Mouse (Mus musculus) forebrain, embryonic 10.5 days (tissue): ENCODE data around the gene Fut11. TPM values are rescaled to one million over a fixed set of nuclear protein-coding genes. Genes with fewer than 3 reads are reported as not detected.
A peak's percentile ranks its signal among the peaks of the same experiment; 100 is the strongest.

Source experiments
- DNase-seq: peaks from one replicate; pipeline ENCODE4 v3.0.0-alpha.2; 2017; ENCODE audit warnings: low spot score; ENCODE audit errors: extremely low spot score
- H3K27ac ChIP-seq: fragments of 300-500 bp; sonication (generic); 2 replicates; pipeline ENCODE4 v1.5.1; 2016; ENCODE audit warnings: mild to moderate bottlenecking
- H3K27me3 ChIP-seq: fragments of 300-500 bp; sonication (generic); 2 replicates; pipeline ENCODE4 v1.6.1; 2016; ENCODE audit warnings: mild to moderate bottlenecking; ENCODE audit not compliant: poor library complexity, severe bottlenecking
- H3K36me3 ChIP-seq: fragments of 300-500 bp; sonication (generic); replicated peaks from 2 replicates; pipeline ENCODE4 v1.6.1; 2016; ENCODE audit warnings: mild to moderate bottlenecking, moderate library complexity
- H3K4me1 ChIP-seq: fragments of 300-500 bp; sonication (generic); 2 replicates; pipeline ENCODE4 v1.6.1; 2016
- H3K4me3 ChIP-seq: fragments of 300-500 bp; sonication (generic); 2 replicates; pipeline ENCODE4 v1.5.1; 2016; ENCODE audit warnings: mild to moderate bottlenecking, moderate library complexity
- H3K9me3 ChIP-seq: fragments of 300-500 bp; sonication (generic); 2 replicates; pipeline ENCODE4 v1.6.1; 2016; ENCODE audit warnings: mild to moderate bottlenecking, moderate library complexity
- whole genome bisulfite sequencing: fragments of 180-500 bp; shearing (Covaris S2); methylation state at CpG from one replicate; pipeline ENCODE4 v1.1.7; 2016; 5-methylcytosine and 5-hydroxymethylcytosine counted together
- polyA plus RNA-seq: library from polyadenylated mRNA; unstranded; fragments of >200 nt; fragmentation: Nextera tagmentation; extraction: Ambion mirVana; gene quantifications from 2 replicates; pipeline ENCODE4 v1.2.1, GENCODE M21; 2016

The Fut11 gene
- polyA plus RNA-seq, result 15.7 and 16.0 TPM in 2 replicates

GRCm38 (mm10) chr14:20694884-20695760 lies at the start of gene Fut11:
Gene Fut11, plus strand, starts transcription at chr14:20694968.
- under 1% methylated on average over 111 of the region's 111 CpGs for WGBS
- H3K4me1 ChIP-seq, result peaks cover 49% of the 10 kb centered on the region
- H3K36me3 ChIP-seq, result peaks cover 67% of the 10 kb centered on the region
- H3K4me3 ChIP-seq, result peak within 1 kb of the TSS; percentile 95
- peak within 1 kb of the TSS; percentile 97 for H3K27ac ChIP-seq
- DNase-seq, result peak; percentile 86
- H3K9me3 ChIP-seq, result no peaks in the 10 kb centered on the region
- no peaks in the 10 kb centered on the region for H3K27me3 ChIP-seq

GRCm38 (mm10) chr14:20645547-20645946 lies 49.2 kb upstream of the Fut11 start:
- Histone ChIP-seq H3K36me3 (no peaks in the 10 kb centered on the region), H3K4me1 (peaks cover 9% of the 10 kb centered on the region), H3K4me3 (no peak overlapping the region), H3K27ac (no peak overlapping the region), H3K27me3 (no peaks in the 10 kb centered on the region), H3K9me3 (no peaks in the 10 kb centered on the region)
- 33% methylated on average over 3 of the region's 3 CpGs for WGBS
- no peak for DNase-seq

- H3K36me3 ChIP-seq, result no peaks in the 10 kb centered on the region
- peaks cover 9% of the 10 kb centered on the region for H3K4me1 ChIP-seq
- H3K27ac ChIP-seq, result no peak overlapping the region
- H3K27me3 ChIP-seq, result no peaks in the 10 kb centered on the region
- no peaks in the 10 kb centered on the region for H3K9me3 ChIP-seq
- DNase-seq, result no peak
- no peak overlapping the region for H3K4me3 ChIP-seq
Measured at GRCm38 (mm10) chr14:20646381-20646780, 48.4 kb upstream of the Fut11 start.

- no peaks in the 10 kb centered on the region for H3K27me3 ChIP-seq
- no peaks in the 10 kb centered on the region for H3K36me3 ChIP-seq
- no peaks in the 10 kb centered on the region for H3K9me3 ChIP-seq
- H3K27ac ChIP-seq, result no peak overlapping the region
- DNase-seq, result no peak
- no peaks in the 10 kb centered on the region for H3K4me1 ChIP-seq
- 69% methylated on average over 2 of the region's 2 CpGs for WGBS
- H3K4me3 ChIP-seq, result no peak overlapping the region
Measured at GRCm38 (mm10) chr14:20651000-20651399, 43.8 kb upstream of the Fut11 start.

GRCm38 (mm10) chr14:20651722-20652256 lies 43.0 kb upstream of the Fut11 start:
- DNase-seq, result no peak
- Histone ChIP-seq H3K27ac (no peak overlapping the region), H3K4me3 (no peak overlapping the region), H3K4me1 (peaks cover 6% of the 10 kb centered on the region; the same call in 1 of the 2 replicates), H3K36me3 (no peaks in the 10 kb centered on the region), H3K9me3 (no peaks in the 10 kb centered on the region), H3K27me3 (no peaks in the 10 kb centered on the region)
- WGBS, result 72% methylated on average over 4 of the region's 4 CpGs

- 88% methylated on average over 9 of the region's 9 CpGs for WGBS
- Histone ChIP-seq H3K4me3 (no peak overlapping the region), H3K27ac (no peak overlapping the region), H3K27me3 (0 out of 2 replicates have a peak, but pooled peaks cover 4% of the 10 kb centered on the region), H3K36me3 (no peaks in the 10 kb centered on the region), H3K4me1 (peaks cover 6% of the 10 kb centered on the region; the same call in 1 of the 2 replicates), H3K9me3 (no peaks in the 10 kb centered on the region)
- no peak for DNase-seq
Measured at GRCm38 (mm10) chr14:20654690-20655421, 39.9 kb upstream of the Fut11 start.

GRCm38 (mm10) chr14:20655731-20656130 lies 39.0 kb upstream of the Fut11 start:
- no peak overlapping the region for H3K4me3 ChIP-seq
- H3K36me3 ChIP-seq, result no peaks in the 10 kb centered on the region
- H3K27ac ChIP-seq, result no peak overlapping the region
- no peak for DNase-seq
- H3K9me3 ChIP-seq, result no peaks in the 10 kb centered on the region
- WGBS, result 77% methylated on average over 9 of the region's 9 CpGs
- peaks cover 10% of the 10 kb centered on the region; the same call in 1 of the 2 replicates for H3K27me3 ChIP-seq
- peaks cover 11% of the 10 kb centered on the region for H3K4me1 ChIP-seq

- no peaks in the 10 kb centered on the region for H3K36me3 ChIP-seq
- peaks cover 16% of the 10 kb centered on the region for H3K4me1 ChIP-seq
- H3K27me3 ChIP-seq, result peaks cover 11% of the 10 kb centered on the region; the same call in 1 of the 2 replicates
- H3K4me3 ChIP-seq, result no peak within 1 kb of the TSS
- DNase-seq, result no peak
- 30% methylated on average over 11 of the region's 11 CpGs for WGBS
- no peak within 1 kb of the TSS for H3K27ac ChIP-seq
- H3K9me3 ChIP-seq, result no peaks in the 10 kb centered on the region
Measured at GRCm38 (mm10) chr14:20656361-20656760, 38.4 kb upstream of the Fut11 start, which contains the start of gene Myoz1. Gene Myoz1, minus strand, starts transcription at chr14:20656540.

GRCm38 (mm10) chr14:20658326-20658725 lies 36.4 kb upstream of the Fut11 start:
- no peak for DNase-seq

GRCm38 (mm10) chr14:20658902-20659301 lies 35.9 kb upstream of the Fut11 start:
- Histone ChIP-seq H3K27me3 (peaks cover 33% of the 10 kb centered on the region), H3K9me3 (no peaks in the 10 kb centered on the region), H3K4me1 (peaks cover 33% of the 10 kb centered on the region), H3K27ac (no peak overlapping the region), H3K36me3 (no peaks in the 10 kb centered on the region), H3K4me3 (no peak overlapping the region)
- DNase-seq, result no peak
- WGBS, result 85% methylated on average over 6 of the region's 6 CpGs

More at GRCm38 (mm10) chr14:20658326-20658725, 36.4 kb upstream of the Fut11 start:
- Histone ChIP-seq H3K27me3 (peaks cover 30% of the 10 kb centered on the region), H3K27ac (no peak overlapping the region), H3K9me3 (no peaks in the 10 kb centered on the region), H3K36me3 (no peaks in the 10 kb centered on the region), H3K4me1 (peaks cover 29% of the 10 kb centered on the region), H3K4me3 (no peak overlapping the region)

GRCm38 (mm10) chr14:20659687-20660086 lies 35.1 kb upstream of the Fut11 start:
- peaks cover 41% of the 10 kb centered on the region for H3K4me1 ChIP-seq
- H3K27ac ChIP-seq, result no peak overlapping the region
- H3K36me3 ChIP-seq, result no peaks in the 10 kb centered on the region
- H3K9me3 ChIP-seq, result no peaks in the 10 kb centered on the region
- WGBS, result 94% methylated on average over 7 of the region's 7 CpGs
- H3K27me3 ChIP-seq, result peaks cover 37% of the 10 kb centered on the region
- DNase-seq, result no peak
- H3K4me3 ChIP-seq, result no peak overlapping the region

- DNase-seq, result peak; percentile 92
Measured at GRCm38 (mm10) chr14:20660827-20661660, 33.7 kb upstream of the Fut11 start.

More at GRCm38 (mm10) chr14:20660827-20661660, 33.7 kb upstream of the Fut11 start:
- peak overlapping the region; percentile 69 for H3K4me3 ChIP-seq
- peak overlapping the region; percentile 86 for H3K27ac ChIP-seq
- peaks cover 42% of the 10 kb centered on the region for H3K27me3 ChIP-seq
- H3K36me3 ChIP-seq, result no peaks in the 10 kb centered on the region
- WGBS, result 1% methylated on average over 52 of the region's 52 CpGs
- H3K4me1 ChIP-seq, result peaks cover 41% of the 10 kb centered on the region
- no peaks in the 10 kb centered on the region for H3K9me3 ChIP-seq
